Mouse (Mus musculus): ENCODE results near the gene Ntsr1. TPM values are rescaled to one million over a fixed set of nuclear protein-coding genes. Genes with fewer than 3 reads are reported as not detected.

Ntsr1 gene
- total and polyA plus RNA-seq, 2 experiments from 2014 or later, result 4.1 to 15.2 TPM

- peak; percentile 84 for ATAC-seq (ENCODE audit: low FRiP score)
- Histone ChIP-seq H3K27me3 (ENCODE audit: insufficient read depth, low read length) (no peaks in the 10 kb centered on the region), H3K4me3 (ENCODE audit: low read depth, low read length) (no peak overlapping the region), H3K4me1 (ENCODE audit: insufficient read depth, low read length) (peaks cover 5% of the 10 kb centered on the region; the same call in 1 of the 2 replicates), H3K9me3 (ENCODE audit: low read length) (no peaks in the 10 kb centered on the region), H3K4me2 (ENCODE audit: low read depth, low read length, poor library complexity, severe bottlenecking) (peak overlapping the region; percentile 16), H3K36me3 (ENCODE audit: insufficient read depth, low read length) (no peaks in the 10 kb centered on the region; the same call in 1 of the 2 replicates), H3K9ac (replicated peaks; ENCODE audit: low read length, poor library complexity, severe bottlenecking) (no peak overlapping the region), H3K27ac (ENCODE audit: low read depth, low read length) (no peak overlapping the region)
- no peak for TF ChIP-seq CTCF (IDR thresholded peaks at IDR 0.05)
- peak; percentile 64 for DNase-seq (ENCODE audit: low spot score)
- WGBS, result 13% methylated on average over 8 of the region's 8 CpGs
Observed at GRCm38 (mm10) chr2:180547384-180548106, 47.8 kb downstream of the Ntsr1 start.

GRCm38 (mm10) chr2:180552340-180552739 is 52.6 kb downstream of the Ntsr1 start:
- Histone ChIP-seq H3K27me3 (ENCODE audit: insufficient read depth, low read length) (no peaks in the 10 kb centered on the region), H3K4me1 (ENCODE audit: insufficient read depth, low read length) (peaks cover 5% of the 10 kb centered on the region; the same call in 1 of the 2 replicates), H3K4me3 (ENCODE audit: low read depth, low read length) (no peak overlapping the region), H3K9ac (replicated peaks; ENCODE audit: low read length, poor library complexity, severe bottlenecking) (no peak overlapping the region), H3K36me3 (ENCODE audit: insufficient read depth, low read length) (no peaks in the 10 kb centered on the region), H3K27ac (ENCODE audit: low read depth, low read length) (no peak overlapping the region), H3K4me2 (ENCODE audit: low read depth, low read length, poor library complexity, severe bottlenecking) (no peak overlapping the region), H3K9me3 (ENCODE audit: low read length) (no peaks in the 10 kb centered on the region)
- ATAC-seq (ENCODE audit: low FRiP score) (no peak), DNase-seq (ENCODE audit: low spot score) (no peak)
- no peak for TF ChIP-seq CTCF (IDR thresholded peaks at IDR 0.05)
- WGBS, result 87% methylated on average over 3 of the region's 3 CpGs

GRCm38 (mm10) chr2:180555219-180555618 is 55.4 kb downstream of the Ntsr1 start:
- no peak for ATAC-seq (ENCODE audit: low FRiP score)

GRCm38 (mm10) chr2:180556470-180556869 is 56.7 kb downstream of the Ntsr1 start:
- H3K4me1 ChIP-seq (ENCODE audit: insufficient read depth, low read length), result no peaks in the 10 kb centered on the region
- H3K27ac ChIP-seq (ENCODE audit: low read depth, low read length), result no peak overlapping the region
- H3K27me3 ChIP-seq (ENCODE audit: insufficient read depth, low read length), result no peaks in the 10 kb centered on the region
- 88% methylated on average over 3 of the region's 3 CpGs for WGBS
- H3K9me3 ChIP-seq (ENCODE audit: low read length), result no peaks in the 10 kb centered on the region
- TF ChIP-seq CTCF (IDR thresholded peaks at IDR 0.05), result no peak
- H3K9ac ChIP-seq (replicated peaks; ENCODE audit: low read length, poor library complexity, severe bottlenecking), result no peak overlapping the region
- no peak overlapping the region for H3K4me3 ChIP-seq (ENCODE audit: low read depth, low read length)
- DNase-seq (ENCODE audit: low spot score), result no peak
- no peak for ATAC-seq (ENCODE audit: low FRiP score)
- H3K4me2 ChIP-seq (ENCODE audit: low read depth, low read length, poor library complexity, severe bottlenecking), result no peak overlapping the region
- no peaks in the 10 kb centered on the region for H3K36me3 ChIP-seq (ENCODE audit: insufficient read depth, low read length)

More at GRCm38 (mm10) chr2:180555219-180555618, 55.4 kb downstream of the Ntsr1 start:
- H3K9ac ChIP-seq (replicated peaks; ENCODE audit: low read length, poor library complexity, severe bottlenecking), result no peak overlapping the region
- no peaks in the 10 kb centered on the region for H3K9me3 ChIP-seq (ENCODE audit: low read length)
- no peak overlapping the region for H3K4me2 ChIP-seq (ENCODE audit: low read depth, low read length, poor library complexity, severe bottlenecking)
- H3K4me3 ChIP-seq (ENCODE audit: low read depth, low read length), result no peak overlapping the region
- DNase-seq (ENCODE audit: low spot score), result peak; percentile 38
- no peaks in the 10 kb centered on the region for H3K27me3 ChIP-seq (ENCODE audit: insufficient read depth, low read length)
- TF ChIP-seq CTCF (IDR thresholded peaks at IDR 0.05), result peak; percentile 56
- no peak overlapping the region for H3K27ac ChIP-seq (ENCODE audit: low read depth, low read length)
- no peaks in the 10 kb centered on the region for H3K36me3 ChIP-seq (ENCODE audit: insufficient read depth, low read length)
- WGBS, result 43% methylated on average over 3 of the region's 3 CpGs
- H3K4me1 ChIP-seq (ENCODE audit: insufficient read depth, low read length), result no peaks in the 10 kb centered on the region

GRCm38 (mm10) chr2:180560245-180560644 is 60.5 kb downstream of the Ntsr1 start:
- no peaks in the 10 kb centered on the region for H3K4me1 ChIP-seq (ENCODE audit: insufficient read depth, low read length)
- DNase-seq (ENCODE audit: low spot score) (no peak), ATAC-seq (ENCODE audit: low FRiP score) (no peak)
- peak; percentile 56 for TF ChIP-seq CTCF (IDR thresholded peaks at IDR 0.05)
- H3K27ac ChIP-seq (ENCODE audit: low read depth, low read length), result no peak overlapping the region
- WGBS, result 58% methylated on average over 5 of the region's 5 CpGs
- no peak overlapping the region for H3K9ac ChIP-seq (replicated peaks; ENCODE audit: low read length, poor library complexity, severe bottlenecking)
- H3K9me3 ChIP-seq (ENCODE audit: low read length), result no peaks in the 10 kb centered on the region
- no peaks in the 10 kb centered on the region for H3K36me3 ChIP-seq (ENCODE audit: insufficient read depth, low read length)
- no peak overlapping the region for H3K4me2 ChIP-seq (ENCODE audit: low read depth, low read length, poor library complexity, severe bottlenecking)
- H3K27me3 ChIP-seq (ENCODE audit: insufficient read depth, low read length), result no peaks in the 10 kb centered on the region
- H3K4me3 ChIP-seq (ENCODE audit: low read depth, low read length), result no peak overlapping the region

- Histone ChIP-seq H3K4me1 (ENCODE audit: insufficient read depth, low read length) (no peaks in the 10 kb centered on the region), H3K9ac (replicated peaks; ENCODE audit: low read length, poor library complexity, severe bottlenecking) (no peak overlapping the region), H3K4me3 (ENCODE audit: low read depth, low read length) (no peak overlapping the region), H3K27ac (ENCODE audit: low read depth, low read length) (no peak overlapping the region), H3K36me3 (ENCODE audit: insufficient read depth, low read length) (no peaks in the 10 kb centered on the region), H3K9me3 (ENCODE audit: low read length) (no peaks in the 10 kb centered on the region), H3K4me2 (ENCODE audit: low read depth, low read length, poor library complexity, severe bottlenecking) (no peak overlapping the region), H3K27me3 (ENCODE audit: insufficient read depth, low read length) (no peaks in the 10 kb centered on the region)
- DNase-seq (ENCODE audit: low spot score) (no peak), ATAC-seq (ENCODE audit: low FRiP score) (no peak)
- 67% methylated on average over 5 of the region's 5 CpGs for WGBS
- peak; percentile 51 for TF ChIP-seq CTCF (IDR thresholded peaks at IDR 0.05)
Observed at GRCm38 (mm10) chr2:180562146-180562545, 62.4 kb downstream of the Ntsr1 start.

All from midbrain, postnatal 0 days (tissue).